Mouse (Mus musculus) spleen, postnatal 36 days (tissue): ENCODE results near the gene Zbed3.

Source experiments
- DNase-seq, 2 experiments: peaks; one replicate each; pipeline ENCODE4 v3.0.0; 2022; ENCODE audit warnings: low spot score in 2 of 2, mixed read lengths in 1 of 2

Zbed3 gene

GRCm38 (mm10) chr13:95323400-95323799 lies at the start of gene Zbed3:
Gene Zbed3 (plus strand): TSS chr13:95323612.
- no peak for DNase-seq

GRCm38 (mm10) chr13:95278426-95279025 lies 44.9 kb upstream of the Zbed3 start:
- DNase-seq, result no peak

GRCm38 (mm10) chr13:95281740-95282673 lies 41.4 kb upstream of the Zbed3 start:
- DNase-seq, result no peak

- DNase-seq, result peak in 1 of 2 experiments; percentile 3
These were observed 36.4 kb upstream of the Zbed3 start for GRCm38 (mm10) chr13:95286989-95287388.

- no peak for DNase-seq
These were observed 35.4 kb upstream of the Zbed3 start for GRCm38 (mm10) chr13:95288027-95288426.

- DNase-seq, result no peak
These were observed 31.4 kb upstream of the Zbed3 start for GRCm38 (mm10) chr13:95291983-95292382.

- no peak for DNase-seq
These were observed 23.5 kb upstream of the Zbed3 start for GRCm38 (mm10) chr13:95299956-95300355.

GRCm38 (mm10) chr13:95306596-95306995 lies 16.8 kb upstream of the Zbed3 start:
- DNase-seq, result no peak

GRCm38 (mm10) chr13:95307100-95307655 lies 16.2 kb upstream of the Zbed3 start:
- no peak for DNase-seq

- no peak for DNase-seq
These were observed 11.4 kb upstream of the Zbed3 start for GRCm38 (mm10) chr13:95312016-95312415.

- no peak for DNase-seq
These were observed 4.3 kb upstream of the Zbed3 start for GRCm38 (mm10) chr13:95319153-95319552.

GRCm38 (mm10) chr13:95320451-95320850 lies 3.0 kb upstream of the Zbed3 start:
- DNase-seq, result no peak

- DNase-seq, result peak; percentile 38 to 45
These were observed 676 bp downstream of the Zbed3 start for GRCm38 (mm10) chr13:95323950-95324625.

GRCm38 (mm10) chr13:95324626-95325079 lies 1.2 kb downstream of the Zbed3 start:
- DNase-seq, result peak in 1 of 2 experiments; percentile 2

- peak; percentile 46 to 52 for DNase-seq
These were observed 1.9 kb downstream of the Zbed3 start for GRCm38 (mm10) chr13:95325080-95325906.

GRCm38 (mm10) chr13:95325907-95326550 lies 2.6 kb downstream of the Zbed3 start:
- DNase-seq, result no peak

- DNase-seq, result no peak
These were observed 3.4 kb downstream of the Zbed3 start for GRCm38 (mm10) chr13:95326611-95327344.

GRCm38 (mm10) chr13:95327345-95327741 lies 3.9 kb downstream of the Zbed3 start:
- DNase-seq, result no peak

- DNase-seq, result no peak
These were observed 5.4 kb downstream of the Zbed3 start for GRCm38 (mm10) chr13:95328767-95329166.

GRCm38 (mm10) chr13:95330507-95330906 lies 7.1 kb downstream of the Zbed3 start:
- DNase-seq, result no peak
